Mouse (Mus musculus) thymus, postnatal 0 days (tissue): Measurements from ENCODE around the gene Ube2n. TPM values are rescaled to one million over a fixed set of nuclear protein-coding genes. Genes with fewer than 3 reads are reported as not detected.

ENCODE experiments used
- DNase-seq: peaks from one replicate; pipeline ENCODE4 v3.0.0-alpha.2; 2015; ENCODE audit warnings: low spot score
- polyA plus RNA-seq: library from polyadenylated mRNA; unstranded; fragments of >200 nt; fragmentation: Nextera tagmentation; extraction: Ambion mirVana; gene quantifications from 2 replicates; pipeline ENCODE4 v1.2.1, GENCODE M21; 2015

Ube2n gene
- polyA plus RNA-seq: 274 and 290 TPM in 2 replicates

GRCm38 (mm10) chr10:95514656-95515292 lies at the start of gene Ube2n:
Ube2n (plus strand) TSS chr10:95515145.
- peak; percentile 97 for DNase-seq

GRCm38 (mm10) chr10:95465485-95465896 lies 49.5 kb upstream of the Ube2n start:
- no peak for DNase-seq

GRCm38 (mm10) chr10:95468894-95469293 lies 46.1 kb upstream of the Ube2n start:
- DNase-seq: no peak

GRCm38 (mm10) chr10:95471186-95471585 lies 43.8 kb upstream of the Ube2n start:
- no peak for DNase-seq

- no peak for DNase-seq
These were observed 42.9 kb upstream of the Ube2n start for GRCm38 (mm10) chr10:95471889-95472547.

GRCm38 (mm10) chr10:95475923-95476322 lies 39.0 kb upstream of the Ube2n start:
- DNase-seq: peak; percentile 84

GRCm38 (mm10) chr10:95477516-95477915 lies 37.4 kb upstream of the Ube2n start:
- DNase-seq: no peak

- DNase-seq: no peak
These were observed 25.3 kb upstream of the Ube2n start for GRCm38 (mm10) chr10:95489653-95490052.

- DNase-seq: no peak
These were observed 20.7 kb upstream of the Ube2n start for GRCm38 (mm10) chr10:95494268-95494667.

GRCm38 (mm10) chr10:95501033-95501432 lies 13.9 kb upstream of the Ube2n start:
- no peak for DNase-seq

GRCm38 (mm10) chr10:95501463-95502081 lies 13.4 kb upstream of the Ube2n start, which contains the start of gene Mrpl42:
Mrpl42 (minus strand) TSS chr10:95501940.
- peak; percentile 79 for DNase-seq

- no peak for DNase-seq
These were observed 11.3 kb upstream of the Ube2n start for GRCm38 (mm10) chr10:95503443-95504235.

GRCm38 (mm10) chr10:95504341-95504740 lies 10.6 kb upstream of the Ube2n start:
- no peak for DNase-seq

- DNase-seq: no peak
These were observed 6.8 kb upstream of the Ube2n start for GRCm38 (mm10) chr10:95508126-95508525.

GRCm38 (mm10) chr10:95508793-95509192 lies 6.2 kb upstream of the Ube2n start:
- DNase-seq: no peak

GRCm38 (mm10) chr10:95509263-95509662 lies 5.7 kb upstream of the Ube2n start:
- no peak for DNase-seq

- DNase-seq: no peak
These were observed 2.3 kb upstream of the Ube2n start for GRCm38 (mm10) chr10:95512635-95513034.

GRCm38 (mm10) chr10:95513768-95514556 lies 983 bp upstream of the Ube2n start:
- DNase-seq: peak; percentile 23

- peak; percentile 25 for DNase-seq
These were observed 467 bp downstream of the Ube2n start for GRCm38 (mm10) chr10:95515293-95515931.

- no peak for DNase-seq
These were observed 2.7 kb downstream of the Ube2n start for GRCm38 (mm10) chr10:95517656-95518055.
